Mouse (Mus musculus): ENCODE measurements at regions not wholly inside any gene's neighbourhood (a gene's known extent, or its start where the extent isn't known, plus 50 kb on each side); places are given as distances from the start of the nearest gene placed in this dataset.

DNA sequence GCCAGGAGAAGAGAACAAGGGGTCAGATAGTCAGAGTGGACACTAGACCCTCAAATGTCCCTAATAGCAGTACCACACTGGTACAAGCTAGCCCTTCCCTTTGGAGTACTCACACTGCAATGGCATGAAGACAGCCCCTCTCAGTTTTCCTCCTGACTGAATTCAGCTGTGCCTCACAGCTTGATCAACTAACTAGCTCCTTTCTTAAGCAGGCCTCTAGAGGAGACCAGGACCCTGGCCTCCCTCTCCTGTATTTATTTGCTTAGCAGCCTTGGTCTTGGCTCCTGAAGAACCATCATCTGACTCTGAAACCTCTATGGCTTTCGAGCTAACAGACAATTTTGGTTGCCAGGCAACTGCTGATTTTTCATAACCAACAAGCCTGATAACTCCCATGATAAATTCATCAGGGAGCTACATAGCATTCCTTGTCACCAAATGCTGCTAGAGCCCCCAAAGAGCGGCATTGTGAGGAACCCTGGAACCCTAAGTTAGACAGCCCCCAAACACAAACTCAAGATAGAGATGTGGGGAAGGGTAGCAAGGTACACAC is 440.4 kb upstream of the Zdhhc25 start:
- no peak overlapping the region for H3K9ac ChIP-seq (replicated peaks; ENCODE audit: low read depth)
- no peaks in the 10 kb centered on the region for H3K4me1 ChIP-seq (ENCODE audit: insufficient read depth, low read depth, low read length)
- H3K27me3 ChIP-seq (replicated peaks; ENCODE audit: insufficient read depth, low read length): no peaks in the 10 kb centered on the region
- H3K4me3 ChIP-seq (ENCODE audit: low read depth, low read length): no peak overlapping the region
- H3K36me3 ChIP-seq (ENCODE audit: insufficient read depth, low read length): no peaks in the 10 kb centered on the region
- no peaks in the 10 kb centered on the region for H3K9me3 ChIP-seq (ENCODE audit: low read length)
- no peak overlapping the region for H3K4me2 ChIP-seq (replicated peaks; ENCODE audit: low read depth, low read length)
- no peak overlapping the region for H3K27ac ChIP-seq (ENCODE audit: low read length)
- WGBS: 55% methylated on average over 2 of the region's 2 CpGs
- no peak for ATAC-seq
- TF ChIP-seq CTCF (IDR thresholded peaks at IDR 0.05) (no peak), EP300 (IDR thresholded peaks at IDR 0.05) (no peak)
- no peak for DNase-seq (ENCODE audit: low spot score)

DNA sequence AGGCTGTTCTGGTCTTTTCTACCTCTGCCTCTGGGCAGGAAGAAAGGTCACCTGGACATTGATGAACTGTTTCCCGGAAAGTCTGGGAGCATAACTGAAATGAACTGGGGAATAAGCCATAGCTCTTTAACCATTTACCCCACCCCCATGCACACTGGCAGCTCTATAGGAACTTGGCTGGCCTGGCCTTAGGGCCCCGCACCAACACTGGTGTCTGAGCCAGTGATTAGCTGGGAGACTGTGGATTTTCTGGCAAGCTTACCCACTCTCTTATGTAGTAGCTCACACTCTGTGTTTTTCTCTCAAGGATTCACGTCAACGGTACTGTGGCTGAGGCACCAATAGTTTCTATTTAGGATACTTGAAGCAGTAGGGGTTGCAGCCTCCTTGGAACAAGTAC is 439.8 kb upstream of the Zdhhc25 start:
- Histone ChIP-seq H3K4me1 (ENCODE audit: insufficient read depth, low read depth, low read length) (no peaks in the 10 kb centered on the region), H3K27me3 (replicated peaks; ENCODE audit: insufficient read depth, low read length) (no peaks in the 10 kb centered on the region), H3K36me3 (ENCODE audit: insufficient read depth, low read length) (no peaks in the 10 kb centered on the region), H3K9ac (replicated peaks; ENCODE audit: low read depth) (no peak overlapping the region), H3K4me3 (ENCODE audit: low read depth, low read length) (no peak overlapping the region), H3K4me2 (replicated peaks; ENCODE audit: low read depth, low read length) (no peak overlapping the region), H3K9me3 (ENCODE audit: low read length) (no peaks in the 10 kb centered on the region), H3K27ac (ENCODE audit: low read length) (no peak overlapping the region)
- no peak for ATAC-seq
- TF ChIP-seq CTCF (IDR thresholded peaks at IDR 0.05) (no peak), EP300 (IDR thresholded peaks at IDR 0.05) (no peak)
- no peak for DNase-seq (ENCODE audit: low spot score)
- WGBS: 89% methylated on average over 4 of the region's 4 CpGs

- TF ChIP-seq CTCF (IDR thresholded peaks at IDR 0.05) (no peak), EP300 (IDR thresholded peaks at IDR 0.05) (no peak)
- DNase-seq (ENCODE audit: low spot score) (no peak), ATAC-seq (no peak)
- H3K27ac ChIP-seq (ENCODE audit: low read length): no peak overlapping the region
- H3K4me1 ChIP-seq (ENCODE audit: insufficient read depth, low read depth, low read length): no peaks in the 10 kb centered on the region
- no peak overlapping the region for H3K9ac ChIP-seq (replicated peaks; ENCODE audit: low read depth)
- H3K4me3 ChIP-seq (ENCODE audit: low read depth, low read length): no peak overlapping the region
- H3K36me3 ChIP-seq (ENCODE audit: insufficient read depth, low read length): no peaks in the 10 kb centered on the region
- no peaks in the 10 kb centered on the region for H3K27me3 ChIP-seq (replicated peaks; ENCODE audit: insufficient read depth, low read length)
- H3K4me2 ChIP-seq (replicated peaks; ENCODE audit: low read depth, low read length): no peak overlapping the region
- 68% methylated on average over 3 of the region's 3 CpGs for WGBS
- H3K9me3 ChIP-seq (ENCODE audit: low read length): no peaks in the 10 kb centered on the region
Observed at GRCm38 (mm10) chr15:88163438-88163837, 436.7 kb upstream of the Zdhhc25 start.

GRCm38 (mm10) chr15:88174326-88174725 is 425.8 kb upstream of the Zdhhc25 start:
- Histone ChIP-seq H3K4me1 (ENCODE audit: insufficient read depth, low read depth, low read length) (no peaks in the 10 kb centered on the region), H3K9me3 (ENCODE audit: low read length) (no peaks in the 10 kb centered on the region), H3K4me2 (replicated peaks; ENCODE audit: low read depth, low read length) (no peak overlapping the region), H3K27ac (ENCODE audit: low read length) (no peak overlapping the region), H3K36me3 (ENCODE audit: insufficient read depth, low read length) (no peaks in the 10 kb centered on the region), H3K9ac (replicated peaks; ENCODE audit: low read depth) (no peak overlapping the region), H3K4me3 (ENCODE audit: low read depth, low read length) (no peak overlapping the region), H3K27me3 (replicated peaks; ENCODE audit: insufficient read depth, low read length) (no peaks in the 10 kb centered on the region)
- 26% methylated on average over 3 of the region's 3 CpGs for whole genome bisulfite sequencing
- no peak for ATAC-seq
- DNase-seq (ENCODE audit: low spot score): no peak
- TF ChIP-seq CTCF (IDR thresholded peaks at IDR 0.05) (no peak), EP300 (IDR thresholded peaks at IDR 0.05) (no peak)

DNA sequence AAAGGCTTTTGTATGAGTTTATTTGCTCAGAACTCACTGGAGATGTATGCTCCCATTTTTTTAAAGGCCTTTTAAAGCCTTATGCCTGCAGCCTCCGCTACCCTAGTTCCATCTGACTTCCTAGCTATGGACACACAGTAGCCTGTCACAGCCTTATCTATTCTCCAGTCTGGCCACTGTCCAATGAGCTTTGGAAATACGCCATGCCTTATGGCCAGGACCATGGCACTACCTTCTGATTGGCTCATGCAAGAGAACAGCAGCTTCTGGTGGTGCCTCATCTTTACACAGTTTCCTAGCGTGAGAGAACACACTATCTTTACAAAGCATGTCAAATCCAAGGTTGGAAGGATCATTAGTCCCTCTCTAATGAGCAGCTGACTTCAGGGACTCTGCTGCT is 424.1 kb upstream of the Zdhhc25 start:
- ATAC-seq (no peak), DNase-seq (ENCODE audit: low spot score) (no peak)
- Histone ChIP-seq H3K4me2 (replicated peaks; ENCODE audit: low read depth, low read length) (no peak overlapping the region), H3K9ac (replicated peaks; ENCODE audit: low read depth) (no peak overlapping the region), H3K27ac (ENCODE audit: low read length) (no peak overlapping the region), H3K27me3 (replicated peaks; ENCODE audit: insufficient read depth, low read length) (no peaks in the 10 kb centered on the region), H3K4me1 (ENCODE audit: insufficient read depth, low read depth, low read length) (no peaks in the 10 kb centered on the region), H3K36me3 (ENCODE audit: insufficient read depth, low read length) (no peaks in the 10 kb centered on the region), H3K4me3 (ENCODE audit: low read depth, low read length) (no peak overlapping the region), H3K9me3 (ENCODE audit: low read length) (no peaks in the 10 kb centered on the region)
- WGBS: 65% methylated on average over 3 of the region's 3 CpGs
- TF ChIP-seq CTCF (IDR thresholded peaks at IDR 0.05) (no peak), EP300 (IDR thresholded peaks at IDR 0.05) (no peak)

GRCm38 (mm10) chr15:88196539-88196938 is 403.6 kb upstream of the Zdhhc25 start:
- no peak overlapping the region for H3K9ac ChIP-seq (replicated peaks; ENCODE audit: low read depth)
- no peaks in the 10 kb centered on the region for H3K27me3 ChIP-seq (replicated peaks; ENCODE audit: insufficient read depth, low read length)
- no peaks in the 10 kb centered on the region for H3K36me3 ChIP-seq (ENCODE audit: insufficient read depth, low read length)
- WGBS: 86% methylated on average over 2 of the region's 2 CpGs
- no peaks in the 10 kb centered on the region for H3K9me3 ChIP-seq (ENCODE audit: low read length)
- DNase-seq (ENCODE audit: low spot score): no peak
- TF ChIP-seq CTCF (IDR thresholded peaks at IDR 0.05) (no peak), EP300 (IDR thresholded peaks at IDR 0.05) (no peak)
- H3K4me2 ChIP-seq (replicated peaks; ENCODE audit: low read depth, low read length): no peak overlapping the region
- no peak overlapping the region for H3K27ac ChIP-seq (ENCODE audit: low read length)
- ATAC-seq: no peak
- no peaks in the 10 kb centered on the region for H3K4me1 ChIP-seq (ENCODE audit: insufficient read depth, low read depth, low read length)
- no peak overlapping the region for H3K4me3 ChIP-seq (ENCODE audit: low read depth, low read length)

DNA sequence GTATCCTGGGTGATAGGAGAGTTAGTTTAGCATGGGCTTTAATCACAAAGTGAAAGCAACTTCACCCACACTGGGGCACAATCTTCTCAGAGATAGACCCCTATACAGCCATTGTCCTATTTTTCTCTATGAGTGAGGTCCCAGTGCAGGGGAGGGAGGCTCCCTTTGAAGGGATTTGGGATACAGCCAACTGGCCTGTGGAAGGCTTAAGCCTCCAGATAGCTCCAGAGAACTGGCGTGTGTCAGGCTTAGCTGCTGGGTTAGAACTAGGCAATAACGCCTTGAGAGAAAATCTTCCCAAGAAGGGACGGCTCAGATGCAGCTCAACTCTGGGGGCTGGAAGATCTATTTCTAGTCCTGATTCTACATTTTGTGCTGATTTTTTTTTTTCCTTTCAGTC is 397.4 kb upstream of the Zdhhc25 start:
- WGBS: 78% methylated on average over 3 of the region's 3 CpGs
- ATAC-seq (no peak), DNase-seq (ENCODE audit: low spot score) (no peak)
- H3K4me1 ChIP-seq (ENCODE audit: insufficient read depth, low read depth, low read length): no peaks in the 10 kb centered on the region
- no peak overlapping the region for H3K4me3 ChIP-seq (ENCODE audit: low read depth, low read length)
- H3K4me2 ChIP-seq (replicated peaks; ENCODE audit: low read depth, low read length): no peak overlapping the region
- H3K27ac ChIP-seq (ENCODE audit: low read length): no peak overlapping the region
- no peaks in the 10 kb centered on the region for H3K9me3 ChIP-seq (ENCODE audit: low read length)
- H3K27me3 ChIP-seq (replicated peaks; ENCODE audit: insufficient read depth, low read length): no peaks in the 10 kb centered on the region
- TF ChIP-seq EP300 (IDR thresholded peaks at IDR 0.05) (no peak), CTCF (IDR thresholded peaks at IDR 0.05) (no peak)
- H3K9ac ChIP-seq (replicated peaks; ENCODE audit: low read depth): no peak overlapping the region
- H3K36me3 ChIP-seq (ENCODE audit: insufficient read depth, low read length): no peaks in the 10 kb centered on the region

Measured in lung, postnatal 0 days (tissue).